Mouse (Mus musculus) forebrain, embryonic 16.5 days (tissue): ENCODE measurements around the gene Etnk2. TPM values are rescaled to one million over a fixed set of nuclear protein-coding genes. Genes with fewer than 3 reads are reported as not detected.

Experiments used
- ATAC-seq: fragments of 200-750 bp; cut with Nextera tagmentation; 2 replicates; pipeline ENCODE4 v1.8.0; 2017; ENCODE audit warnings: mild to moderate bottlenecking, moderate library complexity
- H3K27ac ChIP-seq: fragments of 300-500 bp; sonication (generic); 2 replicates; pipeline ENCODE4 v1.5.1; 2014; ENCODE audit warnings: low read length, control low read depth
- H3K27me3 ChIP-seq: fragments of 300-500 bp; sonication (generic); replicated peaks from 2 replicates; pipeline ENCODE4 v1.6.1; 2014; ENCODE audit warnings: low read length; ENCODE audit not compliant: control insufficient read depth, insufficient read depth
- H3K36me3 ChIP-seq: fragments of 300-500 bp; sonication (generic); 2 replicates; pipeline ENCODE4 v1.6.1; 2014; ENCODE audit not compliant: control insufficient read depth, insufficient read depth
- H3K4me1 ChIP-seq: fragments of 300-500 bp; sonication (generic); replicated peaks from 2 replicates; pipeline ENCODE4 v1.6.1; 2014; ENCODE audit warnings: low read length; ENCODE audit not compliant: control insufficient read depth, insufficient read depth
- H3K4me2 ChIP-seq: fragments of 300-500 bp; sonication (generic); 2 replicates; pipeline ENCODE4 v1.6.1; 2014; ENCODE audit warnings: mild to moderate bottlenecking, low read length, control low read depth
- H3K4me3 ChIP-seq: fragments of 300-500 bp; sonication (generic); replicated peaks from 2 replicates; pipeline ENCODE4 v1.5.1; 2014; ENCODE audit warnings: mild to moderate bottlenecking, low read length, control low read depth
- H3K9ac ChIP-seq: fragments of 300-500 bp; sonication (generic); replicated peaks from 2 replicates; pipeline ENCODE4 v1.6.1; 2014; ENCODE audit warnings: low read depth, low read length, control low read depth
- H3K9me3 ChIP-seq: fragments of 300-500 bp; sonication (generic); 2 replicates; pipeline ENCODE4 v1.6.1; 2016; ENCODE audit warnings: low read length; ENCODE audit not compliant: control insufficient read depth
- WGBS: fragments of 180-500 bp; shearing (Covaris S2); extraction: QIAGEN DNeasy Blood & Tissue Kit; methylation state at CpG from one replicate; pipeline ENCODE4 v1.1.7; 2014; 5-methylcytosine and 5-hydroxymethylcytosine counted together
- polyA plus RNA-seq: library from polyadenylated mRNA; unstranded; fragments of >200 nt; fragmentation: Nextera tagmentation; extraction: Ambion mirVana; gene quantifications from 2 replicates; pipeline ENCODE4 v1.2.1, GENCODE M21; 2015

Etnk2 gene
- polyA plus RNA-seq, 1 experiment from 2014 or later = 9.5 TPM

DNA sequence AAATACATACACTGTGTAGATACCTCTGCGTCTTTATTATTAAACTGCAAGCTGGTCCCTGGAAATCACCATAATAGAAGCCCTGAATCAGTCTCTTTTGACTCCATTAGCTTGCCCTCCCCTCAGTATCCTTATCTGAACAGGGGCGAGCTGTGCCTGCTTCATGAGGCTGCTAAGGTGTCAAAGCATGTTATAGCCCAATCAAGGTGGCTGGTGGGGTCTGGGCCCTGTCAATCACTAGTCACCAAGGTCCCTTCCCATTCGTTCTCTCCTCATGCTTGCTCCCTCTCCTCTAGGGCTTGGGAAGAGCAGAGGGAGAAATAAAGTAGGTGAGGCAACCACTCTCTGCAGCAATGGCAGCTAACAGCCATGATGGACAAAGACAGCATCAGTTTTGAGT is 16.1 kb upstream of the Etnk2 start:
- Histone ChIP-seq H3K36me3 (no peaks in the 10 kb centered on the region), H3K4me3 (no peak overlapping the region), H3K9me3 (no peaks in the 10 kb centered on the region), H3K4me2 (no peak overlapping the region), H3K27ac (no peak overlapping the region), H3K9ac (no peak overlapping the region), H3K27me3 (no peaks in the 10 kb centered on the region), H3K4me1 (peaks cover 2% of the 10 kb centered on the region)
- 71% methylated on average over 3 of the region's 3 CpGs for WGBS
- ATAC-seq = no peak

DNA sequence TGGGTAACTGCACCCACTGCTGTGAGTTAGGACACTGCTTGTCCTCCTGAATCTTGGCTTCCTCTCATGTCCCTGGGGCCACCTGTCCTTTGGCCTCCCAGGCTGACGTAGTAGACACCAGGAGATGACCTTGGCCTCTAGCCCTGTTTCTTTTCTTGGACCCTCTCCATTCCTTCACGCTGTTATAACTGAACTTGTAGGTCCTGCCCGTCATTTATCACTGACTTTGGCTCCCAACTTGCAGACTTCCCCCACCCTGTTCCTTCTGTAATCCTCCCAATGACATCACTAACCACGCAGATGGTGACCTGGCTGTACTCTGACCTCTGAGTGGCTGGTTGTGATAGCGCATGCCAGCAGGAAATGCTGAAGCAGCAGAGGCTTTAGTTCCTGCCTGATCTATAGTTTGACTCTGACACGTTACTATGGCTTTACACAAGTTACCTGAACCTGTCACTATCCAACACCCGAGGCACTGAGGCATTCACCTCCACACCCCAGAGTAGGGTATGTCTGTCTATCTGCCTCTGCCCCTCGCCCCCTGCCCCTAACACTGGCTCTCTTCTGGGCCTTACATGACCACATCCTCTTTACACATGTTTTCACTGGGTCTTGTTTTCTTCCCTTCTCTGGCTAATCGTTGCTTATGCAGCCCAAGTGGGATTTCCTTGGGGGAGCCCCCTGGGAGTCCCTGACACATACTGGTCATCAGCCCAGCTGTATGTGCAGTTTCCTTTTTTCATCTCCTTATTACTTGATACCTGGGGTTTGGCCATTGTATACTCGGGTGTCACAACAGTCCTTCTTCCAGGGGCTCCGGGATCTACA is 15.5 kb upstream of the Etnk2 start:
- H3K4me3 ChIP-seq = no peak overlapping the region
- H3K27ac ChIP-seq = no peak overlapping the region
- no peak overlapping the region for H3K4me2 ChIP-seq
- ATAC-seq = no peak
- no peak overlapping the region for H3K9ac ChIP-seq
- no peaks in the 10 kb centered on the region for H3K36me3 ChIP-seq
- H3K27me3 ChIP-seq = no peaks in the 10 kb centered on the region
- no peaks in the 10 kb centered on the region for H3K9me3 ChIP-seq
- H3K4me1 ChIP-seq = peaks cover 2% of the 10 kb centered on the region
- WGBS = 86% methylated on average over 11 of the region's 11 CpGs

DNA sequence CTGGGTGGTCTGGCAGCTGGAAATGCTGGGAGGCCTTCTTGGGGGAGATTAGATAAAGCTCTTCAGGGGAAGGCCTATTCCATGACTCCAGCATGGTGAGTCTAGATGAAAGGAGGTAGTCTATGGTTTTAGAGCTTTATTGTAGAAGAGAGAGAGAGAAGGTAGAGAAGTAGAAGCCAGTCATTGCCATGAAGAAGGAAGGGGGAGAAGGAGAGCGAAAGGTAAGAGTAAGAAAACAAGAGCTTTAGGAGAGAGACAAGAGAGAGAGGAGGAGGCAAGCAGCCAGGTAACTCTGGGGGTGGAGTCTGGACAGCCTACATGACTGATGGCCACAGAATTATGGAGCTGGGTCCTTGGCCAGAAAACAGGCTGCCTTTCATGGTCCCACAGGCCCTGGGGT is 13.2 kb upstream of the Etnk2 start, which contains the start of gene Ren1:
Gene Ren1, plus strand, starts transcription at position 301 of the 400 bp plus-strand sequence.
- no peak within 1 kb of the TSS for H3K27ac ChIP-seq

DNA sequence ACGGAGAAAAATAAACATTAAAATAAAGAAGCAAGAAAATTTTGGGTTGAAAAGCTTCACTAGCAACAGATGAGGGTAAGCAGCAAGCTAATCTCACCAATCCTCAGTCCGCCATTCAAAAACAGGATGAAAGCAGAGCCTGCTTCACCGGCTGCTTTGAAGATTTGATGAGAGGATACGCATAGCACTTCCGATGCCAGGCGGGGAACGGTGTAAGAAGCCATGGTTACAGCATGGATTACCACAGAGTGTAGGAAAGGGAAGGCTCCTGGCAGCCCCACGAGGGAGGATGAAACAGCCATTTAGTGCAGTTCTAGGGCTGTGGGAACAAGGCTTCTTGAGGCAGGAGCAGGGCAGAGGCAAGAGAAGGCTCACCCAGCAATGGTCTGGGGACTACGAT is 11.6 kb upstream of the Etnk2 start:
- peak; percentile 37; the same call in 1 of the 2 replicates for ATAC-seq
- 50% methylated on average over 9 of the region's 9 CpGs for WGBS

More for the DNA sequence above, 13.2 kb upstream of the Etnk2 start, which contains the start of gene Ren1:
- 88% methylated on average over 1 of the region's 1 CpGs for WGBS
- H3K4me1 ChIP-seq = peaks cover 10% of the 10 kb centered on the region
- H3K9ac ChIP-seq = no peak within 1 kb of the TSS
- ATAC-seq = no peak
- no peak within 1 kb of the TSS for H3K4me3 ChIP-seq
- H3K27me3 ChIP-seq = no peaks in the 10 kb centered on the region
- no peak within 1 kb of the TSS for H3K4me2 ChIP-seq
- no peaks in the 10 kb centered on the region for H3K9me3 ChIP-seq
- no peaks in the 10 kb centered on the region for H3K36me3 ChIP-seq

DNA sequence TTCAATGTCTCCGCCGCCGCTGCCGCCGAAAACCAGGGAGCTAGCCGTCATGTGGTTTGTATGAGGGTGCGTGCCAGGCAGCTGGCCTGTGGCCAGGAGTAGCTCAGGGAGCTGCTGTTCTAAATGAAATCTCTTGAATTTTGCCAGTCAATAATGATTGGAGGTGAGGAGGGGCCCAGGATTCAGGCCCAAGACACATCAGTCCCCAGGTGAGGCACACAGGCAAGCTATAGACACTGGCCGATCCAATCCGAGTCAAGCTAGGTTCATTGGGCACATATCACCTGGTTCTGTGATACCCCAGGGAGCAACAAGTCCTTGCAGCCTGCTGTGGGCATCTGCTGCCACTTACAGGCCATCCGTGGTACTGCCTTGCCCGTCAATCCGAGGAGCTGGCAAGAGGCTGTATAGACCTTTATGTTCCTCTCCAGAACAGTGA is 10.0 kb upstream of the Etnk2 start:
- no peak overlapping the region for H3K9ac ChIP-seq
- ATAC-seq = peak; percentile 74
- WGBS = 24% methylated on average over 12 of the region's 12 CpGs
- no peaks in the 10 kb centered on the region; the same call in 1 of the 2 replicates for H3K27me3 ChIP-seq
- H3K9me3 ChIP-seq = no peaks in the 10 kb centered on the region
- H3K36me3 ChIP-seq = no peaks in the 10 kb centered on the region
- no peak overlapping the region for H3K27ac ChIP-seq
- H3K4me2 ChIP-seq = peak overlapping the region; percentile 4; the same call in 1 of the 2 replicates
- H3K4me3 ChIP-seq = no peak overlapping the region
- peaks cover 10% of the 10 kb centered on the region for H3K4me1 ChIP-seq

More for the DNA sequence above, 11.6 kb upstream of the Etnk2 start:
- no peak overlapping the region for H3K4me2 ChIP-seq
- H3K9me3 ChIP-seq = no peaks in the 10 kb centered on the region
- H3K36me3 ChIP-seq = no peaks in the 10 kb centered on the region
- H3K27me3 ChIP-seq = no peaks in the 10 kb centered on the region
- no peak overlapping the region for H3K27ac ChIP-seq
- no peak overlapping the region for H3K4me3 ChIP-seq
- H3K9ac ChIP-seq = no peak overlapping the region
- peaks cover 10% of the 10 kb centered on the region for H3K4me1 ChIP-seq

DNA sequence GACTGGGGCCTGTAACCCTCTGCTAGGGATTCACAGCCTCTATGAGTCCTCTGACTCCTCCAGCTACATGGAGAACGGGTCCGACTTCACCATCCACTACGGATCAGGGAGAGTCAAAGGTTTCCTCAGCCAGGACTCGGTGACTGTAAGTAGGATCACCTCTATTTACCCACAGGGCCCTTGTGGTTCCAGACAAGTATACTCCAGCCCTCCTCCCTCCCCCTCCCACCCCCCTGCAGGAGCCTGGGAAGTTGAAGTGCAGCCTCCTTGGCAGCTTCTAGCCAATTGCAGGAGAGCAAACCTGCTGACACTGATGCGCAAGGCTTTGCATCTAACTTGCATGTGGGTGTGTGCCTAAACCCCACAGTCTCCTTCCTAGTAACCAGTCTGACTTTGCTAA is 7.9 kb upstream of the Etnk2 start:
- no peak for ATAC-seq
- Histone ChIP-seq H3K4me1 (peaks cover 10% of the 10 kb centered on the region), H3K4me2 (no peak overlapping the region), H3K9me3 (no peaks in the 10 kb centered on the region), H3K4me3 (no peak overlapping the region), H3K9ac (no peak overlapping the region), H3K27me3 (peaks cover 2% of the 10 kb centered on the region; the same call in 1 of the 2 replicates), H3K36me3 (no peaks in the 10 kb centered on the region), H3K27ac (no peak overlapping the region)
- whole genome bisulfite sequencing = 50% methylated on average over 5 of the region's 5 CpGs

DNA sequence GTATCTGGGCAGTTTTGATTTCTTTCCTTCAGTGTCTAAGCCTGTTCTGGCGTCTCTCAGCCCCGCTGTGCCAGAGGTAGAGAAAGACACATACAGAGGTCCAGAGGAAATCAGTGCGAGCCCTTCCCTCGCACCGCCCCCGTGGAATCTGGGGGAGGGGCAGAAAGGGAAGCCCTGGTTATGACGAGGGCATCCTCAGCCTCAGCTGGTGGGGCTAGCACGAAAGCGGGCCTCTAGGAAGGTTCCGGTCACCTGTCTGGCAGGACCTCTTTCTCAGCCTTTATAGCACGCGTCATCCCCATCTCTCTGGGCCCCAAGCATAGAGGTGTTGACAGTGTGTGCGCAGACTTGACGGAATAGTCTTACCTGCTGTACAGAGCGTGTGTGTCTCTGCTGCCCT is 7.5 kb upstream of the Etnk2 start:
- H3K4me2 ChIP-seq = no peak overlapping the region
- 56% methylated on average over 15 of the region's 15 CpGs for WGBS
- no peak overlapping the region for H3K4me3 ChIP-seq
- no peaks in the 10 kb centered on the region for H3K9me3 ChIP-seq
- H3K4me1 ChIP-seq = peaks cover 10% of the 10 kb centered on the region
- no peak overlapping the region for H3K27ac ChIP-seq
- ATAC-seq = no peak
- H3K36me3 ChIP-seq = no peaks in the 10 kb centered on the region
- H3K27me3 ChIP-seq = peaks cover 2% of the 10 kb centered on the region; the same call in 1 of the 2 replicates
- H3K9ac ChIP-seq = no peak overlapping the region

DNA sequence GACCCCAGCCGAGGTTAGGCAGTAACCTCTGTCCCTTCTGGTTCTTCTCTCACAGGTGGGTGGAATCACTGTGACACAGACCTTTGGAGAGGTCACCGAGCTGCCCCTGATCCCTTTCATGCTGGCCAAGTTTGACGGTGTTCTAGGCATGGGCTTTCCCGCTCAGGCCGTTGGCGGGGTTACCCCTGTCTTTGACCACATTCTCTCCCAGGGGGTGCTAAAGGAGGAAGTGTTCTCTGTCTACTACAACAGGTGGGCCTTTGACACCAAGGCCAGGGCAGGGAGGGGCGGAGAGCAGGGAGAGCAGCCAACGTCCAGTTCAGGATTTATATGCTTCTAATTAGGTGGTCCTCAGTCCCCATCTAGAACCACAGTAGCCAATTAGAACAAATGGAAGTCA is 7.0 kb upstream of the Etnk2 start:
- no peaks in the 10 kb centered on the region for H3K36me3 ChIP-seq
- no peaks in the 10 kb centered on the region for H3K9me3 ChIP-seq
- 71% methylated on average over 8 of the region's 8 CpGs for WGBS
- no peak overlapping the region for H3K27ac ChIP-seq
- peaks cover 10% of the 10 kb centered on the region for H3K4me1 ChIP-seq
- H3K4me3 ChIP-seq = no peak overlapping the region
- H3K9ac ChIP-seq = no peak overlapping the region
- ATAC-seq = no peak
- H3K27me3 ChIP-seq = peaks cover 2% of the 10 kb centered on the region; the same call in 1 of the 2 replicates
- H3K4me2 ChIP-seq = no peak overlapping the region

DNA sequence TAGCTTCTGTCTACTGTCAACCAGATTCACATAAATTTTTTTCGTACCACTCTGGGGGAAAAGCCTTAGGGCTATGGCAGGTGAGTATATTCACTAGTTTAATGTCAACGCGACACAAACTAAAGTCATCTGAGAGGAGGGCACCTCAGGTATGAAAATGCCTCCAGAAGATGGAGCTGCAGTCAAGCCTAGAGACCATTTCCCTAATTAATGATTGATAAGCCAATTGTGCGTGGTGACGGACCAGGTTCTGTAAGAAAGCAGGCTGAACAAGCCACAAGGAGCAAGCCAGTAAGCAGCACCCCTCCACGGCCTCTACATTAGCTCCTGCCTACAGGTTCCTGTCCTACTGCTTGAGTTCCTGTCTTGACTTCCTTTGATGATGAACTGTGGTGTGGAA is 2.4 kb upstream of the Etnk2 start:
- no peak overlapping the region for H3K27ac ChIP-seq
- ATAC-seq = no peak
- H3K4me3 ChIP-seq = no peak overlapping the region
- no peaks in the 10 kb centered on the region for H3K9me3 ChIP-seq
- H3K9ac ChIP-seq = no peak overlapping the region
- peaks cover 10% of the 10 kb centered on the region for H3K27me3 ChIP-seq
- no peaks in the 10 kb centered on the region for H3K36me3 ChIP-seq
- 86% methylated on average over 6 of the region's 6 CpGs for WGBS
- peaks cover 6% of the 10 kb centered on the region for H3K4me1 ChIP-seq
- H3K4me2 ChIP-seq = no peak overlapping the region
